In the genomic region with DNA sequence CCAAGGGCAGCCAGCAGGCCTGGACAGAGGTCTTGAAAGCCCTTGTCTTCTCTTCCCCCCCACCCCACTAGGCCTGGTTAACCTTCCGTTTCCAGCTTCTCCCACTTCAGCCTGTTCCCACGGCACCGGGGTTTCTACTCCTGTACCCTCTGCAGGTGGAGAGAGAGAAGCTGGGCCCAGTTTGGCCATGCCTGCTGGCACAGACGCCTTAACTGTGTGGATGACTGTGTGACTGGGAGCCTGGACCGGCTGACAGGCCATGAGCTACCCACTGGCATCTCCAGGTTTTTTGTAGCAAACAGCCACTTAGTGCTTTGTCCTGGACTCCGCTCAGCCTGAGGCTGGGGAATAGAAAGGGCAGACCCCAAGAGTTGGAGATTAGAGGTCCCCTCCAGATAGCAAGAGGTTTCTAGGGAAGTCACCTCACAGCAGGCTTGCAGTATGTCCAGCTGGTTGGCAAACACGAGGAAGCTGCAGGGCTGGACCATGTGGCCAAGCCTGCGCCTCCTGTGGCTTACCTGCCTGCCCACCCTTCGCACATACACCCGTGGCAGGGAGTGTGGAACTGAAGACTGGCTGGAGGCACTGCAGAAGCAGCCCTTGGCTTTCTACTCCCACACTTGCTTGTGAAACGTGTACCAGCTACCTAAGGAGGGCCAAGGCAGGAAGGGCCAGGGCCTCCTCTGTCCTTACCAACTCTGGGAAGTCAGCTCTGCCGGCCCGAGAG, we compare ENCODE assay signal across 22 mouse cellular contexts. TPM values are rescaled to one million over a fixed set of nuclear protein-coding genes. Genes with fewer than 3 reads are reported as not detected.
DNase-seq lines count a peak whose midpoint lies in the region; ATAC-seq and TF ChIP-seq lines count a peak whose summit lies in the region.
"Had no signal": no experiment of that assay in that cellular context is flagged by ENCODE, and none has a peak within 500 bp of the region (broad histone marks: within the 10 kb centered on the region; RNA-seq: fewer than 3 reads in every experiment).

No protein-coding gene starts in this region.

- no peaks in the 10 kb centered on the region for H3K9me3 ChIP-seq in forebrain, embryonic 13.5 days (replicated peaks)
- no peaks in the 10 kb centered on the region for H3K9me3 ChIP-seq in forebrain, embryonic 15.5 days
- no peaks in the 10 kb centered on the region for H3K9me3 ChIP-seq in midbrain, embryonic 12.5 days
- no peaks in the 10 kb centered on the region for H3K9me3 ChIP-seq in midbrain, embryonic 13.5 days
- H3K9me3 ChIP-seq: embryonic facial prominence, embryonic 15.5 days; forebrain, embryonic 10.5 days; hindbrain, embryonic 15.5 days had no signal

- TF ChIP-seq CTCF in cerebellum, adult 2 months (IDR thresholded peaks at IDR 0.05; ENCODE audit: borderline replicate concordance, insufficient read depth, low read depth, low read length), result no peak

- H3K4me1 ChIP-seq in cerebellum, adult 2 months (ENCODE audit: control insufficient read depth, insufficient read depth, low read length), result peaks cover 56% of the 10 kb centered on the region
- H3K4me1 ChIP-seq in forebrain, embryonic 13.5 days, result 0 out of 2 replicates have a peak, but pooled peaks cover 14% of the 10 kb centered on the region
- H3K4me1 ChIP-seq in forebrain, embryonic 15.5 days, result peaks cover 6% of the 10 kb centered on the region
- 0 out of 2 replicates have a peak, but pooled peaks cover 3% of the 10 kb centered on the region for H3K4me1 ChIP-seq in midbrain, embryonic 12.5 days
- peaks cover 15% of the 10 kb centered on the region; the same call in 1 of the 2 replicates for H3K4me1 ChIP-seq in midbrain, embryonic 13.5 days (replicated peaks)
- H3K4me1 ChIP-seq: hindbrain, embryonic 15.5 days had no signal

- H3K27ac ChIP-seq in cerebellum, adult 2 months (ENCODE audit: insufficient read depth, low read length), result peak overlapping the region; percentile 16
- H3K27ac ChIP-seq in forebrain, embryonic 13.5 days, result peak overlapping the region; percentile 19; the same call in 1 of the 2 replicates
- no peak overlapping the region for H3K27ac ChIP-seq in forebrain, embryonic 15.5 days (replicated peaks)
- peak overlapping the region; percentile 39 for H3K27ac ChIP-seq in midbrain, embryonic 12.5 days (replicated peaks)
- H3K27ac ChIP-seq in midbrain, embryonic 13.5 days, result no peak overlapping the region
- H3K27ac ChIP-seq: embryonic facial prominence, embryonic 15.5 days; forebrain, embryonic 10.5 days; gastrocnemius, adult 2 months; hindbrain, embryonic 15.5 days had no signal

- no peak overlapping the region for H3K4me3 ChIP-seq in cerebellum, adult 2 months (replicated peaks; ENCODE audit: insufficient read depth, low read depth, low read length)
- no peak overlapping the region for H3K4me3 ChIP-seq in forebrain, embryonic 13.5 days
- no peak overlapping the region for H3K4me3 ChIP-seq in forebrain, embryonic 15.5 days
- H3K4me3 ChIP-seq in midbrain, embryonic 12.5 days, result no peak overlapping the region
- no peak overlapping the region for H3K4me3 ChIP-seq in midbrain, embryonic 13.5 days (replicated peaks)
- H3K4me3 ChIP-seq: embryonic facial prominence, embryonic 15.5 days; erythroblast, embryonic 14.5 days; forebrain, embryonic 10.5 days; gastrocnemius, adult 2 months; hindbrain, embryonic 15.5 days had no signal

- no peak for ATAC-seq in cerebellum, adult (ENCODE audit: insufficient number of reproducible peaks, low FRiP score, low TSS enrichment)
- no peak for ATAC-seq in forebrain, embryonic 13.5 days
- ATAC-seq in forebrain, embryonic 15.5 days (replicated peaks), result no peak
- no peak for ATAC-seq in midbrain, embryonic 12.5 days (ENCODE audit: low FRiP score, low read depth)
- ATAC-seq in midbrain, embryonic 13.5 days, result no peak
- ATAC-seq: activated CD4-positive, CD25-positive, alpha-beta regulatory T cell, adult 4 months; inflammation-experienced regulatory T-cells, adult 6 months; intestine, postnatal 0 days; Patski had no signal

- WGBS in cerebellum, adult 2 months, result 18% methylated on average over 13 of the region's 13 CpGs
- 89% methylated on average over 13 of the region's 13 CpGs for WGBS in forebrain, embryonic 13.5 days
- 87% methylated on average over 13 of the region's 13 CpGs for WGBS in forebrain, embryonic 15.5 days
- WGBS in midbrain, embryonic 12.5 days, result 87% methylated on average over 13 of the region's 13 CpGs
- WGBS in midbrain, embryonic 13.5 days, result 91% methylated on average over 13 of the region's 13 CpGs

- no peak overlapping the region for H3K4me2 ChIP-seq in forebrain, embryonic 13.5 days
- no peak overlapping the region for H3K4me2 ChIP-seq in forebrain, embryonic 15.5 days (replicated peaks)
- H3K4me2 ChIP-seq in midbrain, embryonic 12.5 days (replicated peaks), result no peak overlapping the region
- H3K4me2 ChIP-seq in midbrain, embryonic 13.5 days (replicated peaks), result no peak overlapping the region
- H3K4me2 ChIP-seq: embryonic facial prominence, embryonic 15.5 days; hindbrain, embryonic 15.5 days had no signal

- H3K9ac ChIP-seq in forebrain, embryonic 13.5 days, result no peak overlapping the region
- H3K9ac ChIP-seq in forebrain, embryonic 15.5 days (replicated peaks), result no peak overlapping the region
- H3K9ac ChIP-seq in midbrain, embryonic 12.5 days (replicated peaks), result no peak overlapping the region
- H3K9ac ChIP-seq in midbrain, embryonic 13.5 days (replicated peaks), result no peak overlapping the region
- H3K9ac ChIP-seq: embryonic facial prominence, embryonic 15.5 days; hindbrain, embryonic 15.5 days had no signal

- peak; percentile 62 to 63 for DNase-seq in cerebellum, adult 2 months
- DNase-seq: adrenal gland, postnatal 36 days; embryo, embryonic 11 days; gastrocnemius, adult 2 months; gastrocnemius, postnatal 25 days; heart, postnatal 10 days; heart, postnatal 4 days; kidney, adult 8-10 months had no signal

- H3K27me3 ChIP-seq in cerebellum, adult 2 months (ENCODE audit: control insufficient read depth, insufficient read depth, low read length), result no peaks in the 10 kb centered on the region
- H3K27me3 ChIP-seq in forebrain, embryonic 13.5 days, result no peaks in the 10 kb centered on the region
- H3K27me3 ChIP-seq in forebrain, embryonic 15.5 days, result no peaks in the 10 kb centered on the region
- H3K27me3 ChIP-seq in midbrain, embryonic 12.5 days, result no peaks in the 10 kb centered on the region
- H3K27me3 ChIP-seq in midbrain, embryonic 13.5 days, result no peaks in the 10 kb centered on the region
- H3K27me3 ChIP-seq: CH12.LX; embryonic facial prominence, embryonic 15.5 days; hindbrain, embryonic 15.5 days; Patski had no signal

- TF ChIP-seq POLR2A in cerebellum, adult 2 months (IDR thresholded peaks at IDR 0.05; ENCODE audit: borderline replicate concordance, insufficient read depth, low read length), result no peak

- H3K36me3 ChIP-seq in forebrain, embryonic 13.5 days (ENCODE audit: poor library complexity, severe bottlenecking), result peaks cover 86% of the 10 kb centered on the region
- H3K36me3 ChIP-seq in forebrain, embryonic 15.5 days, result peaks cover 80% of the 10 kb centered on the region
- H3K36me3 ChIP-seq in midbrain, embryonic 12.5 days, result peaks cover 77% of the 10 kb centered on the region
- peaks cover 73% of the 10 kb centered on the region for H3K36me3 ChIP-seq in midbrain, embryonic 13.5 days

RNA-seq across cellular contexts. Expression of a gene that starts 3.0 kb away (rescaled TPM):
- polyA plus RNA-seq in cerebellum, adult 2 months (2012; rRNA removed), result 1.9 and 2.4 TPM in 2 replicates
- polyA plus RNA-seq in forebrain, embryonic 13.5 days (2015; fragmentation: Nextera tagmentation; extraction: Ambion mirVana), result 0.67 and 0.88 TPM in 2 replicates
- 0.45 and 0.61 TPM in 2 replicates for polyA plus RNA-seq in forebrain, embryonic 15.5 days (2015; fragmentation: Nextera tagmentation; extraction: Ambion mirVana)
- polyA plus RNA-seq in midbrain, embryonic 12.5 days (2016; fragmentation: Nextera tagmentation; extraction: Ambion mirVana), result 0.56 and 0.59 TPM in 2 replicates
- polyA plus RNA-seq in midbrain, embryonic 13.5 days (2015; fragmentation: Nextera tagmentation; extraction: Ambion mirVana), result 0.23 and 0.58 TPM in 2 replicates
- polyA plus RNA-seq: activated CD4-positive, CD25-positive, alpha-beta regulatory T cell, adult 4 months; erythroblast, embryonic 14.5 days; intestine, postnatal 0 days had no signal

RNA-seq across cellular contexts. Expression of a gene that starts 53.7 kb away (rescaled TPM):
- 24.8 and 25.5 TPM in 2 replicates for polyA plus RNA-seq in cerebellum, adult 2 months (2012; rRNA removed)
- 42.3 and 46.9 TPM in 2 replicates for polyA plus RNA-seq in forebrain, embryonic 13.5 days (2015; fragmentation: Nextera tagmentation; extraction: Ambion mirVana)
- 45.5 and 51.3 TPM in 2 replicates for polyA plus RNA-seq in forebrain, embryonic 15.5 days (2015; fragmentation: Nextera tagmentation; extraction: Ambion mirVana)
- polyA plus RNA-seq in midbrain, embryonic 12.5 days (2016; fragmentation: Nextera tagmentation; extraction: Ambion mirVana), result 43.5 and 45.9 TPM in 2 replicates
- 38.8 and 44.0 TPM in 2 replicates for polyA plus RNA-seq in midbrain, embryonic 13.5 days (2015; fragmentation: Nextera tagmentation; extraction: Ambion mirVana)

Comparison
In these comparisons a context has a peak if more than half of its experiments do, and no peak if none do; other contexts are left out.
1. H3K27ac ChIP-seq: peak in cerebellum, adult 2 months (single experiment), forebrain, embryonic 13.5 days (single experiment) and midbrain, embryonic 12.5 days (single experiment); none in forebrain, embryonic 15.5 days (single experiment) and midbrain, embryonic 13.5 days (single experiment).